Mouse (Mus musculus): ENCODE results near the gene Tmigd1. TPM values are rescaled to one million over a fixed set of nuclear protein-coding genes. Genes with fewer than 3 reads are reported as not detected.
A peak's percentile ranks its signal among the peaks of the same experiment; 100 is the strongest.
"Not testable (repeated sequence)": the region's sequence is repeated elsewhere in the genome, so short reads cannot be mapped to it uniquely, and the experiment has no call there.

Tmigd1 gene
- polyA plus RNA-seq, 1 experiment from 2014 or later: 0.09 TPM

GRCm38 (mm10) chr11:76908651-76909050 is 6.7 kb downstream of the Tmigd1 start:
- Histone ChIP-seq H3K27me3 (ENCODE audit: low read depth, poor library complexity, severe bottlenecking) (no peaks in the 10 kb centered on the region), H3K4me3 (no peak overlapping the region), H3K4me1 (peaks cover 8% of the 10 kb centered on the region), H3K9me3 (replicated peaks) (no peaks in the 10 kb centered on the region), H3K36me3 (no peaks in the 10 kb centered on the region), H3K27ac (replicated peaks) (no peak overlapping the region)
- WGBS: 92% methylated on average over 7 of the region's 7 CpGs
- DNase-seq (ENCODE audit: low spot score): no peak

DNA sequence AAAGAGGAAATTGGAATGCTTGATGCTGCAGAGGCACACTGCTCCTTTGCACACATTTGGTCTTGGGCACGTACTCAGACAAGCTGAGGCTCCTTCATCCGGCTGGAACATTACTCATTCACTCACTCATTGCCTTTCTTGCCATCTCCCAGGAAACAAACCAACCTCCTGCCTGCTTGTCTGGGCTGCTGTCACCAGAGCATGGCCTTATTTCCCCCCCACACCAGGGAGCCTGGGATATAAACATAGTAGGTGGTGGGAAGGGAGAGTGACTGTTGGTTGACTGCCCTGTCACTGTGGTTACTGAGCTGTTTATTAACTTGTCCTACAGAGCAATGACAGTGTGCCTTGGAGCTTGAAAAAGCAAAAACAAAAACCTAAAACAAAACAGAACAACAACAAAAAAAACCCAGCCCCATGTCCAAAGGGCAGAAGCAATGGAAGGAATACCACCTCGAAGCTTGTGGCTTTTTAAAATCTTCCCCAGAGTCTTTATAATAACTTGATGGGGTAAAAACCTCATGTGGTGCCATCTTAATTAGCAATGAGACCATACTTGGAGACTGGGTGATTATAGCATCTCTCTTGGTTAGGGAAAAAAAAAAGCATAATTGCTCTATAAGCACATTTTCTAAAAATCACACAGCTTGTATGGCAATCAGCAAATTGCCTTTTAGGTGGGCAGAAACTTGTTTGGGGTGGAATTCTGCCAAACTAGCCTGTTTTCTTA is 9.5 kb downstream of the Tmigd1 start:
- no peak overlapping the region for H3K27ac ChIP-seq (replicated peaks)
- H3K9me3 ChIP-seq (replicated peaks): no peaks in the 10 kb centered on the region
- no peak for DNase-seq (ENCODE audit: low spot score)
- no peak overlapping the region for H3K4me3 ChIP-seq
- WGBS: 50% methylated on average over 3 of the region's 3 CpGs
- peaks cover 13% of the 10 kb centered on the region for H3K4me1 ChIP-seq
- H3K36me3 ChIP-seq: no peaks in the 10 kb centered on the region
- no peaks in the 10 kb centered on the region for H3K27me3 ChIP-seq (ENCODE audit: low read depth, poor library complexity, severe bottlenecking)

DNA sequence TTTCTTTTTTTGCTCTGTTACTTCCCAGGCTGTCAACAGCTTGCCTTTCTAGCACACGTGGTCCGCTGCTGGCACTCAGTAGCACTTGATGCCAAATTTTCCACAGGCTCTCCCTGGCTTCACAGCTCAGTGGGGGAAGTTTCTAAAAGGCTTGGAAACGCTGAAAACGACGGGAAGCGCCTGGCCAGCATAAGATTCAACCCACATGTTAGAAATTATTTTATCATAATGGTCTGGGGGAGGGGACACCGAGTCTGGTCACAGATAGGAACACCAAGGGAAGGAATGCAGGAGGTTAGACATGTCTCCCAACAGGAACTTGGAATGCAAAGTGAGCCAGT is 10.1 kb downstream of the Tmigd1 start:
- Histone ChIP-seq H3K9me3 (replicated peaks) (no peaks in the 10 kb centered on the region), H3K36me3 (no peaks in the 10 kb centered on the region), H3K27me3 (ENCODE audit: low read depth, poor library complexity, severe bottlenecking) (no peaks in the 10 kb centered on the region), H3K4me1 (peaks cover 18% of the 10 kb centered on the region), H3K4me3 (no peak overlapping the region), H3K27ac (replicated peaks) (no peak overlapping the region)
- DNase-seq (ENCODE audit: low spot score): no peak
- 68% methylated on average over 7 of the region's 7 CpGs for WGBS

- WGBS: 88% methylated on average over 7 of the region's 7 CpGs
- DNase-seq (ENCODE audit: low spot score): no peak
- Histone ChIP-seq H3K27me3 (ENCODE audit: low read depth, poor library complexity, severe bottlenecking) (no peaks in the 10 kb centered on the region), H3K36me3 (no peaks in the 10 kb centered on the region), H3K4me3 (no peak overlapping the region), H3K27ac (replicated peaks) (no peak overlapping the region), H3K4me1 (peaks cover 25% of the 10 kb centered on the region), H3K9me3 (replicated peaks) (no peaks in the 10 kb centered on the region)
These were observed 12.4 kb downstream of the Tmigd1 start for GRCm38 (mm10) chr11:76914366-76914765.

DNA sequence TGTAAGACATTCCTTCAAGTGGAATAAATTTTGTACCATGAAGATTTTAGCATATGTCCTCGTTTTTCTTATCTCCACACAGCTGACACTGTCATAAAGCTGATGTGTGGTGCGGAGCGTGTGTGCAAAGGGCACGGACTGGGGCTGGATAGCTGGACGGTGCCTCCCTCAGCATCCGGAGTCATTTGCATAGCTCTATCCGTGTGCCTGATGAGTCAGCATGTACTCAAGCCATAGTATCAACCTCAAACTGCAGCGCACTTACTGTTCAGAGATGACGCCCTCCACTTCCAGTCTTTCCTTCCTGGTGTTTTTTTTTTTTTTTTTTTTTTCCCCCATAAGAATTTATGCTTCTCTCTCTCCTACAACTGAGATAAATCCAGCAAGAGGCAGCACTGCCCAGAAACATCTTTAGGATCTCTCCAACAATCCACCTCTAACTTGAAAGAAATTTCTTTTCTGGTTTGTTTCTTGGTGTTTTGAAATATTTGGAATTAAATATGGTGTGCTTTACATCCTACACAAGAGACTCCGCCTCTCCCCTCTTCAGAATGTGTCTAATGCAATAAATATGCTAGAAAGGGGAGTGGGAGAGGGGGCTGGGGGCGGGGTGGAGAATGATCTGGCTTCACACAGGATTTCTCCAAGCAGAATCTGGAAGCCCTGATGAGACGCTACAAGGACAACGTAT is 14.7 kb downstream of the Tmigd1 start:
- WGBS: 61% methylated on average over 13 of the region's 13 CpGs
- Histone ChIP-seq H3K4me3 (no peak overlapping the region), H3K9me3 (replicated peaks) (no peaks in the 10 kb centered on the region), H3K27ac (replicated peaks) (no peak overlapping the region; the same call in 1 of the 2 replicates), H3K27me3 (ENCODE audit: low read depth, poor library complexity, severe bottlenecking) (no peaks in the 10 kb centered on the region), H3K4me1 (peaks cover 28% of the 10 kb centered on the region), H3K36me3 (no peaks in the 10 kb centered on the region)
- no peak for DNase-seq (ENCODE audit: low spot score)

DNA sequence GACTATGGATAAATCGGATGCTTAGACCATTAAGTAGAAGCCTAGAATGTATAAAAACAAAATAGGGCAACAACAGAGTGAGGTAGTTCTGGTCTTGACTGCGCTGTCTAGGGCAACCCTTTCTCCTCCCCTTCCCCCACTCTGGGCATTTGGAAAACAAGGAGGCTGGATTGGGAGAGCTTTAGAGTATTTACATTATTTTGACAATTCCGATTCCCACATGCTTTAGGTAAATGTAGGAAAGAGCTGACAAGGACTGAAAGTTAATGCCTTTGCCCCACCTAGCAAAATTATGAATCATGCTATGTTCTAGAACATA is 15.2 kb downstream of the Tmigd1 start:
- Histone ChIP-seq H3K27me3 (ENCODE audit: low read depth, poor library complexity, severe bottlenecking) (no peaks in the 10 kb centered on the region), H3K36me3 (no peaks in the 10 kb centered on the region), H3K9me3 (replicated peaks) (no peaks in the 10 kb centered on the region), H3K4me1 (peaks cover 28% of the 10 kb centered on the region), H3K4me3 (no peak overlapping the region), H3K27ac (replicated peaks) (no peak overlapping the region)
- 58% methylated on average over 3 of the region's 3 CpGs for WGBS
- DNase-seq (ENCODE audit: low spot score): no peak

GRCm38 (mm10) chr11:76920607-76921006 is 18.6 kb downstream of the Tmigd1 start:
- Histone ChIP-seq H3K27me3 (ENCODE audit: low read depth, poor library complexity, severe bottlenecking) (no peaks in the 10 kb centered on the region), H3K36me3 (no peaks in the 10 kb centered on the region), H3K4me3 (no peak overlapping the region), H3K9me3 (replicated peaks) (no peaks in the 10 kb centered on the region), H3K27ac (replicated peaks) (no peak overlapping the region), H3K4me1 (peaks cover 22% of the 10 kb centered on the region)
- DNase-seq (ENCODE audit: low spot score): no peak
- 70% methylated on average over 1 of the region's 1 CpGs for WGBS

DNA sequence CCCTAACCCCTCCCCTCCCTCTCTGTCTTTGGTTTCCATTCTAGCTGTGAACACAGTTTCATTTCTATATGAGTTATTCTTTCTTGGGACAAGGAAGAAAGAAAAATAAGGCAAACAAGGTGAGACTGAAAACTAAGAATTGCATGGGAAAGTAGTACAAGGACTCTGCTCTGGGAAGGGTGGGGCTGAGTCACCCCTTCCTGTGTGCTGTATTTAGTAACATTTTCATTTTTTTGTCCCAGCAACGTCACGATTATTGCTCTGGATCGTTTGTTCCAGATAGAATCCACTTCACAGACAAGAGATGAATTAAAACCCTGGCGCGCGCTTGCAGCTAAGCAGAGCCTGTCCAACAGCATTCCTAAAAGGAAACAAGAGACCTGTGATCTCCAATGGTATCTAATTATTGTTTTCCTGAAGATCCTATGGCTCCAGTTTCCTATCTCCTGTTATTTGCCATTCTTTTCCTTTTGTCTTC is 22.8 kb downstream of the Tmigd1 start, which contains the start of gene Blmh:
Gene Blmh (plus strand): TSS at position 51 of the 478 bp plus-strand sequence.
- Histone ChIP-seq H3K4me1 (peaks cover 8% of the 10 kb centered on the region), H3K9me3 (replicated peaks) (no peaks in the 10 kb centered on the region), H3K27me3 (ENCODE audit: low read depth, poor library complexity, severe bottlenecking) (no peaks in the 10 kb centered on the region), H3K4me3 (no peak within 1 kb of the TSS), H3K27ac (replicated peaks) (no peak within 1 kb of the TSS), H3K36me3 (no peaks in the 10 kb centered on the region)
- DNase-seq (ENCODE audit: low spot score): no peak
- WGBS: 88% methylated on average over 6 of the region's 6 CpGs

GRCm38 (mm10) chr11:76928586-76928985 is 26.6 kb downstream of the Tmigd1 start:
- H3K4me3 ChIP-seq; H3K27ac ChIP-seq (replicated peaks); DNase-seq (ENCODE audit: low spot score); H3K36me3 ChIP-seq; H3K9me3 ChIP-seq (replicated peaks); H3K4me1 ChIP-seq; H3K27me3 ChIP-seq (ENCODE audit: low read depth, poor library complexity, severe bottlenecking): not testable (repeated sequence)
- WGBS: 92% methylated on average over 8 of the region's 8 CpGs

DNA sequence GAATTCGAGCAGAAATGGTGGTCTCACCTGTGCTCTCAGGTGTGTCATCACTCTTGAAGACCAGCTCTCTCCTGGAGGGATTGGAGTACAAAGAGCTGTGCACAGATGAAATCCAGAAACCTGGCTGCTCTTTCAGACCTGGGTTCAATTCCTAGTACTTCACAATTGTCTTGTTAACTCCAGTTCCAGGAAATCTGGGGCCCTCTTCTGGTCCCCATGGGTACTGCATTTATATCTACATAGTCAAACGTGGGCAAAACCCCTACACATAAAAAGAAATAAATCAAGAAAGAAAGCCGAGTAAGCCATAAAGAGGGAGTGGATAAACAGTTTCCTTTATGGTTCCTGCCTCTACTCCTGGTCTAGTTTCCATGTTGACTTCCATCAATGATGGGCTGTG is 31.2 kb downstream of the Tmigd1 start:
- Histone ChIP-seq H3K4me1 (no peaks in the 10 kb centered on the region), H3K4me3 (no peak overlapping the region), H3K9me3 (replicated peaks) (peaks cover 5% of the 10 kb centered on the region; the same call in 1 of the 2 replicates), H3K36me3 (no peaks in the 10 kb centered on the region), H3K27ac (replicated peaks) (no peak overlapping the region), H3K27me3 (ENCODE audit: low read depth, poor library complexity, severe bottlenecking) (no peaks in the 10 kb centered on the region)
- no peak for DNase-seq (ENCODE audit: low spot score)
- WGBS: 71% methylated on average over 3 of the region's 3 CpGs

DNA sequence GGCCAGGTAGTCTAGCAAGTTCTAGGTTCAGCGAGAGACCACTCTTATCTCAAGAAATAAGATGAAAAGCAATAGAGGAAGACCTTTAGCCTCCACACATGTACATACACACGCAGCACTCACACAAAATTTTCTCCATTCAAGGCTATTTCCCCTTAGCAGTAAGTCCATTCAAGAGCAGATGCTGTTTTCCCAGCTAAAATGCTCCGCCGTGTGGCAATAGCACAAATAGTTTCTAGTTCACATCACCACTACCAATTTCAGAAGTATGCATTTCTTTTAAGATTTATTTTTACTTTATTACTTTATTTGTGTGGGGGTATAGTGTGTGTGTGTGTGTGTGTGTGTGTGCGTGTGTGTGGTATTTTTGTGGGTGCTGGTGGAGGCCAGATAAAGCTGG is 34.6 kb downstream of the Tmigd1 start:
- Histone ChIP-seq H3K4me3 (no peak overlapping the region), H3K9me3 (replicated peaks) (no peaks in the 10 kb centered on the region), H3K36me3 (no peaks in the 10 kb centered on the region), H3K27me3 (ENCODE audit: low read depth, poor library complexity, severe bottlenecking) (no peaks in the 10 kb centered on the region), H3K27ac (replicated peaks) (no peak overlapping the region), H3K4me1 (no peaks in the 10 kb centered on the region)
- no peak for DNase-seq (ENCODE audit: low spot score)
- 85% methylated on average over 5 of the region's 5 CpGs for WGBS

DNA sequence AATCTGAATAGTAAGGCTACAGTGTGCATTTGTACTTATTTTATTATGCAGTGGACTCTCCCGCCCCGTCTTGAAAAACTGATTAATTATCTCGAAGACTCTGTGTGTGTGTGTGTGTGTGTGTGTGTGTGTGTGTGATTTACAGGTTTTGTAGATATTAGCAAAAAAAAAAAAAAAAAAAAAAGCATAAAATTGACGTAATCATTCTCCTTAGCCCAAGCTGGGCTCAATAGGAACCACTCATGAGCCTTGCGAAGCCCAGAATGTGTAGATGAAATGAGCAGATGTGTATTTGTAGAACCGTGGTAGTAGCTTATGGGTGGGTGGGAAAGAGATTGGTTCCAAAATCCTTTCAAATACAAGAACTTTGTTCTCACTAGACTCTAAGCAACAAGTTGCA is 42.9 kb downstream of the Tmigd1 start:
- WGBS: 81% methylated on average over 6 of the region's 6 CpGs
- Histone ChIP-seq H3K27me3 (ENCODE audit: low read depth, poor library complexity, severe bottlenecking) (no peaks in the 10 kb centered on the region), H3K4me3 (peak overlapping the region; percentile 89), H3K36me3 (peaks cover 20% of the 10 kb centered on the region), H3K4me1 (peaks cover 19% of the 10 kb centered on the region), H3K9me3 (replicated peaks) (no peaks in the 10 kb centered on the region), H3K27ac (replicated peaks) (peak overlapping the region; percentile 95)
- DNase-seq (ENCODE audit: low spot score): no peak

DNA sequence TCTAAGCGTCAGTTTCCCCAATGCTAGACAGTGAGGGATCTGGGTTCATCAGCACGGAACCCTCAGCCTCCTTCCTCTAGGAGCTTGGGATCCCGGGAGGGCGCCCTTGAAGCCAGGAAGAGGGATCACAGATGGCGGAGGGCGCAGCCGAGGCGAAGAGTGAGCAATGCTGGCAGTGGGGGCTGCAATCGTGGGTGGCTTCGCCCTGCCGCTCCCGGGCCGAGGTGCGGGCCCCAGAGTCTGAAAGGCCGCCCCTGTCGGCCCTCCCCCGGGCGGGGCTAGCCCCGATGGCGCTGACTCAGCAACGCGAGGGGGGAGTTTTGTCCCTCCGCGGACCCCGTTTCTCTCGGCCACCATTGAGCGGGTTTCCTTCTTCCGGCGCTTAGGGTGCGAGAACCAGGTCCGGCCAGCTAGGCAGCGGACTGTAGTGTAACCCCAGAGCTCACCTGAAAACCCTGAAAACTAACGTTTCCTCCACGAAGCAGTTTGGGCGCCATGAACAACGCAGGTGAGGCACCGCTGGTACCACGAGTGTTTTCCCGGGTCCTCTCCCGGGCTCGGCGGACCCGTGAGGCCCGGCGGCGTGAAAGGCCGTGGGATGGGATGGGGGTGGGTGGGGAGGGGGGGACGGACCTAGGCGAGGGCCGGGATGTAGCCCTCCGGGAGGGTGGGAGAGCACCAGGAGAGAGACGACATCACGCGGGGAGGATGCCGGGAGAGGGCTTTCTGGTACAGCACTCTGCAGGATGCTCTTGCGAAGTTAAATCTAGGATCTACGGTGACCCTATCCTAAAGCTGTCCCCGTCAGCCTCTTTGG is 43.6 kb downstream of the Tmigd1 start:
- no peaks in the 10 kb centered on the region for H3K9me3 ChIP-seq (replicated peaks)
- peaks cover 27% of the 10 kb centered on the region for H3K36me3 ChIP-seq
- no peaks in the 10 kb centered on the region for H3K27me3 ChIP-seq (ENCODE audit: low read depth, poor library complexity, severe bottlenecking)
- peak overlapping the region; percentile 89 for H3K4me3 ChIP-seq
- peak; percentile 91 for DNase-seq (ENCODE audit: low spot score)
- under 1% methylated on average over 58 of the region's 58 CpGs for WGBS
- peaks cover 19% of the 10 kb centered on the region for H3K4me1 ChIP-seq
- peak overlapping the region; percentile 95 for H3K27ac ChIP-seq (replicated peaks)
